Mouse (Mus musculus): ENCODE measurements around the gene Akp3. TPM values are rescaled to one million over a fixed set of nuclear protein-coding genes. Genes with fewer than 3 reads are reported as not detected.

The Akp3 gene
- polyA plus RNA-seq, 1 experiment from 2014 or later = not detected

GRCm38 (mm10) chr1:87159396-87159795 lies 34.6 kb downstream of the Akp3 start:
- Histone ChIP-seq H3K27me3 (ENCODE audit: control insufficient read depth, insufficient read depth, low read length) (peaks cover 81% of the 10 kb centered on the region), H3K4me2 (no peak overlapping the region), H3K4me1 (ENCODE audit: control insufficient read depth, insufficient read depth, low read length) (peaks cover 7% of the 10 kb centered on the region), H3K36me3 (ENCODE audit: control insufficient read depth, insufficient read depth, low read length) (no peaks in the 10 kb centered on the region), H3K9ac (ENCODE audit: low read depth, low read length) (no peak overlapping the region), H3K27ac (ENCODE audit: low read depth, low read length) (no peak overlapping the region), H3K4me3 (ENCODE audit: low read depth, low read length) (no peak overlapping the region), H3K9me3 (replicated peaks; ENCODE audit: control insufficient read depth, low read length) (no peaks in the 10 kb centered on the region)
- no peak for ATAC-seq (replicated peaks; ENCODE audit: insufficient number of reproducible peaks, low FRiP score, low TSS enrichment)
- WGBS (ENCODE audit: insufficient replicate concordance) = 64% methylated on average over 3 of the region's 3 CpGs

GRCm38 (mm10) chr1:87164164-87164795 lies 39.5 kb downstream of the Akp3 start:
- H3K27ac ChIP-seq (ENCODE audit: low read depth, low read length) = no peak overlapping the region
- no peak overlapping the region for H3K4me3 ChIP-seq (ENCODE audit: low read depth, low read length)
- 25% methylated on average over 11 of the region's 11 CpGs for WGBS (ENCODE audit: insufficient replicate concordance)
- no peak for ATAC-seq (replicated peaks; ENCODE audit: insufficient number of reproducible peaks, low FRiP score, low TSS enrichment)
- no peak overlapping the region for H3K9ac ChIP-seq (ENCODE audit: low read depth, low read length)
- no peaks in the 10 kb centered on the region for H3K4me1 ChIP-seq (ENCODE audit: control insufficient read depth, insufficient read depth, low read length)
- H3K27me3 ChIP-seq (ENCODE audit: control insufficient read depth, insufficient read depth, low read length) = peaks cover 74% of the 10 kb centered on the region
- H3K9me3 ChIP-seq (replicated peaks; ENCODE audit: control insufficient read depth, low read length) = no peaks in the 10 kb centered on the region
- no peaks in the 10 kb centered on the region for H3K36me3 ChIP-seq (ENCODE audit: control insufficient read depth, insufficient read depth, low read length)
- H3K4me2 ChIP-seq = no peak overlapping the region

GRCm38 (mm10) chr1:87164796-87165184 lies 40.0 kb downstream of the Akp3 start:
- Histone ChIP-seq H3K4me2 (no peak overlapping the region), H3K27ac (ENCODE audit: low read depth, low read length) (no peak overlapping the region), H3K36me3 (ENCODE audit: control insufficient read depth, insufficient read depth, low read length) (no peaks in the 10 kb centered on the region), H3K4me3 (ENCODE audit: low read depth, low read length) (no peak overlapping the region), H3K9me3 (replicated peaks; ENCODE audit: control insufficient read depth, low read length) (no peaks in the 10 kb centered on the region), H3K4me1 (ENCODE audit: control insufficient read depth, insufficient read depth, low read length) (0 out of 2 replicates have a peak, but pooled peaks cover 3% of the 10 kb centered on the region), H3K27me3 (ENCODE audit: control insufficient read depth, insufficient read depth, low read length) (peaks cover 76% of the 10 kb centered on the region), H3K9ac (ENCODE audit: low read depth, low read length) (no peak overlapping the region)
- 34% methylated on average over 9 of the region's 9 CpGs for WGBS (ENCODE audit: insufficient replicate concordance)
- no peak for ATAC-seq (replicated peaks; ENCODE audit: insufficient number of reproducible peaks, low FRiP score, low TSS enrichment)

GRCm38 (mm10) chr1:87170458-87170857 lies 45.7 kb downstream of the Akp3 start:
- H3K9ac ChIP-seq (ENCODE audit: low read depth, low read length) = no peak overlapping the region
- H3K9me3 ChIP-seq (replicated peaks; ENCODE audit: control insufficient read depth, low read length) = no peaks in the 10 kb centered on the region
- no peaks in the 10 kb centered on the region for H3K36me3 ChIP-seq (ENCODE audit: control insufficient read depth, insufficient read depth, low read length)
- no peak for ATAC-seq (replicated peaks; ENCODE audit: insufficient number of reproducible peaks, low FRiP score, low TSS enrichment)
- peaks cover 9% of the 10 kb centered on the region; the same call in 1 of the 2 replicates for H3K4me1 ChIP-seq (ENCODE audit: control insufficient read depth, insufficient read depth, low read length)
- peaks cover 81% of the 10 kb centered on the region for H3K27me3 ChIP-seq (ENCODE audit: control insufficient read depth, insufficient read depth, low read length)
- peak overlapping the region; percentile 32 for H3K4me2 ChIP-seq
- H3K4me3 ChIP-seq (ENCODE audit: low read depth, low read length) = no peak overlapping the region
- WGBS (ENCODE audit: insufficient replicate concordance) = 6% methylated on average over 19 of the region's 19 CpGs
- no peak overlapping the region for H3K27ac ChIP-seq (ENCODE audit: low read depth, low read length)

- WGBS (ENCODE audit: insufficient replicate concordance) = 78% methylated on average over 1 of the region's 1 CpGs
- no peak for ATAC-seq (replicated peaks; ENCODE audit: insufficient number of reproducible peaks, low FRiP score, low TSS enrichment)
- H3K27me3 ChIP-seq (ENCODE audit: control insufficient read depth, insufficient read depth, low read length) = peaks cover 73% of the 10 kb centered on the region
These were observed 46.5 kb downstream of the Akp3 start for GRCm38 (mm10) chr1:87171312-87171711.

GRCm38 (mm10) chr1:87172316-87172715 lies 47.5 kb downstream of the Akp3 start:
- peaks cover 65% of the 10 kb centered on the region for H3K27me3 ChIP-seq (ENCODE audit: control insufficient read depth, insufficient read depth, low read length)
- no peak overlapping the region for H3K4me2 ChIP-seq
- no peak overlapping the region for H3K9ac ChIP-seq (ENCODE audit: low read depth, low read length)
- no peak for ATAC-seq (replicated peaks; ENCODE audit: insufficient number of reproducible peaks, low FRiP score, low TSS enrichment)
- H3K27ac ChIP-seq (ENCODE audit: low read depth, low read length) = no peak overlapping the region
- H3K9me3 ChIP-seq (replicated peaks; ENCODE audit: control insufficient read depth, low read length) = no peaks in the 10 kb centered on the region
- WGBS (ENCODE audit: insufficient replicate concordance) = 39% methylated on average over 9 of the region's 9 CpGs
- no peak overlapping the region for H3K4me3 ChIP-seq (ENCODE audit: low read depth, low read length)
- no peaks in the 10 kb centered on the region for H3K36me3 ChIP-seq (ENCODE audit: control insufficient read depth, insufficient read depth, low read length)
- H3K4me1 ChIP-seq (ENCODE audit: control insufficient read depth, insufficient read depth, low read length) = peaks cover 15% of the 10 kb centered on the region; the same call in 1 of the 2 replicates

More at GRCm38 (mm10) chr1:87171312-87171711, 46.5 kb downstream of the Akp3 start:
- Histone ChIP-seq H3K4me1 (ENCODE audit: control insufficient read depth, insufficient read depth, low read length) (peaks cover 15% of the 10 kb centered on the region; the same call in 1 of the 2 replicates), H3K4me3 (ENCODE audit: low read depth, low read length) (no peak overlapping the region), H3K4me2 (no peak overlapping the region), H3K27ac (ENCODE audit: low read depth, low read length) (no peak overlapping the region), H3K9me3 (replicated peaks; ENCODE audit: control insufficient read depth, low read length) (no peaks in the 10 kb centered on the region), H3K9ac (ENCODE audit: low read depth, low read length) (no peak overlapping the region), H3K36me3 (ENCODE audit: control insufficient read depth, insufficient read depth, low read length) (no peaks in the 10 kb centered on the region)

- Histone ChIP-seq H3K4me1 (ENCODE audit: control insufficient read depth, insufficient read depth, low read length) (peaks cover 15% of the 10 kb centered on the region; the same call in 1 of the 2 replicates), H3K27me3 (ENCODE audit: control insufficient read depth, insufficient read depth, low read length) (peaks cover 51% of the 10 kb centered on the region), H3K4me3 (ENCODE audit: low read depth, low read length) (no peak overlapping the region), H3K36me3 (ENCODE audit: control insufficient read depth, insufficient read depth, low read length) (no peaks in the 10 kb centered on the region), H3K9ac (ENCODE audit: low read depth, low read length) (no peak overlapping the region), H3K27ac (ENCODE audit: low read depth, low read length) (no peak overlapping the region), H3K4me2 (0 out of 2 replicates have a peak overlapping the region, but pooled peaks have one; percentile 4), H3K9me3 (replicated peaks; ENCODE audit: control insufficient read depth, low read length) (no peaks in the 10 kb centered on the region)
- no peak for ATAC-seq (replicated peaks; ENCODE audit: insufficient number of reproducible peaks, low FRiP score, low TSS enrichment)
- 25% methylated on average over 28 of the region's 28 CpGs for WGBS (ENCODE audit: insufficient replicate concordance)
These were observed 49.5 kb downstream of the Akp3 start for GRCm38 (mm10) chr1:87174006-87174955.

- peak; percentile 56; the same call in 1 of the 2 replicates for ATAC-seq (replicated peaks; ENCODE audit: insufficient number of reproducible peaks, low FRiP score, low TSS enrichment)
- WGBS (ENCODE audit: insufficient replicate concordance) = 33% methylated on average over 11 of the region's 11 CpGs
- H3K4me1 ChIP-seq (ENCODE audit: control insufficient read depth, insufficient read depth, low read length) = peaks cover 6% of the 10 kb centered on the region; the same call in 1 of the 2 replicates
- no peak overlapping the region for H3K4me2 ChIP-seq
- H3K9me3 ChIP-seq (replicated peaks; ENCODE audit: control insufficient read depth, low read length) = no peaks in the 10 kb centered on the region
- no peak overlapping the region for H3K27ac ChIP-seq (ENCODE audit: low read depth, low read length)
- peaks cover 37% of the 10 kb centered on the region for H3K27me3 ChIP-seq (ENCODE audit: control insufficient read depth, insufficient read depth, low read length)
- no peak overlapping the region for H3K9ac ChIP-seq (ENCODE audit: low read depth, low read length)
- H3K4me3 ChIP-seq (ENCODE audit: low read depth, low read length) = no peak overlapping the region
- H3K36me3 ChIP-seq (ENCODE audit: control insufficient read depth, insufficient read depth, low read length) = no peaks in the 10 kb centered on the region
These were observed 51.1 kb downstream of the Akp3 start for GRCm38 (mm10) chr1:87175852-87176292.

Data from heart, embryonic 11.5 days (tissue).